Mouse (Mus musculus): ENCODE data around the gene Cdc42se1. TPM values are rescaled to one million over a fixed set of nuclear protein-coding genes. Genes with fewer than 3 reads are reported as not detected.

Gene Cdc42se1
- polyA plus RNA-seq, 2 experiments: 24.9 to 40.9 TPM

DNA sequence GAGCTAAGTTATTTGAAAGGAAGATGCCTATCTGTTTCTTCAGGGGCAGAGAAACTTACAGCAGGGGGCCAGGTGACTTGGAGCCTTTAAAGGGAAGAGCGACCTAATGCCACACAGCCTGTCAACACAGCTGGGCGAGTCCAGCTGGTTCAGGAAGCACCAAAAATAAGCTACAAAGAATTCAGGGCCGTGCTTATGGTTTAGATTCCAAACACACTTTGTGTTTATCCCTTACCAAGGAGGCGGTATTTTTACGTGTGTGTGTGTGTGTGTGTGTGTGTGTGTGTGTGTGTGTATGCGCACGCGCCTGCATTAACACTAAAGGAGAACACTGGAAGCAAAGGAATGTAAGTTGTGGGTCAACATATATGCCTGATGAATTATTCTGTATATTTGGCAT lies 52.2 kb downstream of the Cdc42se1 start:
- DNase-seq (ENCODE audit: low read depth in 3 of 3, low spot score in 3 of 3): no peak
- peaks cover 18 to 36% of the 10 kb centered on the region in 2 experiments for H3K4me1 ChIP-seq (replicated peaks; ENCODE audit: control insufficient read depth in 2 of 2, insufficient read depth in 2 of 2, low read length in 1 of 2)

DNA sequence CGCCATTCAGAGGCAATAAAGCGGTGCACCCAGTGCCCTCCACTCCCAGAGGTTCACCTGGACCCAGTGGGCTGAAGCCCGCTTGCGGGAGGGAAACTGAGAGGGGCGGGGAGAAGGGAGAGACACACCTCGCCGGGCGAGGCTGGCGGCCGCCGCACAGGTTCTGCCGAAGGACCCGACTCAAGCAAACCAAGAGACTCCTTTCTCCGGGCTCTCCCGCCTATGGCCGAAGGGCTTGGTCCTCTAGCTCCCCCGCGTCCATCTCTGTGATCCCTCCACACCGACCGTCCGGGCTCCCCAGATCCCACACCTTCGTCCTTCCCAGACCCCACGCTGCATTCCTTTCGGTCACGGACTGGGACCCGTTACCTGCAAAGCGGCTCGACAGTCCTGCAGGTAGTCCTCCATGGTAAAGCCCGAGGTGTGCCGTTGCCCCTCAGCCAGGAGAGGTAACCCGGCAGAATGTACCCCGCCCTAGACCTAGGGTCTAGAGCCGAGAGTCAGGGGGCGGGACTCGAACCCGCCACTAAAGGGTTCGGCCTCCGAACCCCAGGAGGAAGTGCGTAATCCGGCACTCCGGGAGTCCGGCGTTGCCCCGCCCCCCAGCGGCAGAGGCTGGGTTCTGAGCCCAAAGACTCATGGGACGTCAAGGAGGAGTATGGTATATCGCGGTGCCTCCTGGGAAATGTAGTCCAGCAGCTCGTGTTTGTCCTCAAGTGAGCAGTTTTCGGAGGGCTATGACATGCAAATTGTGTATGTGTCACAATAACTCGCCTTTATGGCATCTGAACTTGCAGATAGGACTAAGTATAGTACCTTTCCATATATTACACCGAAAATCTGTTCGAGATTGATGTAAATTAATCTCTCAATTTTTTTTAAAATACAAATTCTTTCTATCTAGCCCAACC lies 52.9 kb downstream of the Cdc42se1 start, which contains the start of the genes Mindy1 and Prune1:
Gene Mindy1, plus strand, starts transcription at position 130 of the 911 bp plus-strand sequence.
Gene Prune1, minus strand, starts transcription at position 861 of the 911 bp plus-strand sequence.
- no peaks in the 10 kb centered on the region; the same call in 1 of the 2 replicates for H3K36me3 ChIP-seq (replicated peaks; ENCODE audit: control insufficient read depth, insufficient read depth, low read depth)
- ATAC-seq (ENCODE audit: insufficient read depth) (peak; percentile 85), DNase-seq (ENCODE audit: low read depth in 3 of 3, low spot score in 3 of 3) (peak; percentile 97 to 98 (median 98))
- no peaks in the 10 kb centered on the region for H3K9me3 ChIP-seq (ENCODE audit: control insufficient read depth, low read length)
- H3K27ac ChIP-seq: peak within 1 kb of the TSS; percentile 85
- peak within 1 kb of the TSS; percentile 95 for H3K9ac ChIP-seq (replicated peaks)
- H3K27me3 ChIP-seq (ENCODE audit: control insufficient read depth, insufficient read depth, low read length): no peaks in the 10 kb centered on the region
- peak within 1 kb of the TSS; percentile 83 to 88 for H3K4me3 ChIP-seq (ENCODE audit: insufficient read depth in 1 of 2, low read depth in 2 of 2, low read length in 2 of 2)
- TF ChIP-seq CTCF (IDR thresholded peaks at IDR 0.05; ENCODE audit: low read depth): peak; percentile 69
- TF ChIP-seq EP300 (IDR thresholded peaks at IDR 0.05; ENCODE audit: low read depth): no peak
- under 1% methylated on average over 53 of the region's 53 CpGs for WGBS (ENCODE audit: insufficient replicate concordance)
- peaks cover 18 to 37% of the 10 kb centered on the region in 2 experiments for H3K4me1 ChIP-seq (replicated peaks; ENCODE audit: control insufficient read depth in 2 of 2, insufficient read depth in 2 of 2, low read length in 1 of 2)
- H3K4me2 ChIP-seq (ENCODE audit: low read depth): peak within 1 kb of the TSS; percentile 87

More for the DNA sequence above, 52.2 kb downstream of the Cdc42se1 start:
- Histone ChIP-seq H3K27ac (peak overlapping the region; percentile 85), H3K27me3 (ENCODE audit: control insufficient read depth, insufficient read depth, low read length) (no peaks in the 10 kb centered on the region), H3K4me2 (ENCODE audit: low read depth) (peak overlapping the region; percentile 87), H3K4me3 (ENCODE audit: insufficient read depth in 1 of 2, low read depth in 2 of 2, low read length in 2 of 2) (peak overlapping the region; percentile 83 to 88), H3K36me3 (replicated peaks; ENCODE audit: control insufficient read depth, insufficient read depth, low read depth) (no peaks in the 10 kb centered on the region; the same call in 1 of the 2 replicates), H3K9me3 (ENCODE audit: control insufficient read depth, low read length) (no peaks in the 10 kb centered on the region), H3K9ac (replicated peaks) (peak overlapping the region; percentile 95)
- WGBS (ENCODE audit: insufficient replicate concordance): 12% methylated on average over 8 of the region's 8 CpGs
- no peak for ATAC-seq (ENCODE audit: insufficient read depth)
- TF ChIP-seq CTCF (IDR thresholded peaks at IDR 0.05; ENCODE audit: low read depth) (no peak), EP300 (IDR thresholded peaks at IDR 0.05; ENCODE audit: low read depth) (no peak)

DNA sequence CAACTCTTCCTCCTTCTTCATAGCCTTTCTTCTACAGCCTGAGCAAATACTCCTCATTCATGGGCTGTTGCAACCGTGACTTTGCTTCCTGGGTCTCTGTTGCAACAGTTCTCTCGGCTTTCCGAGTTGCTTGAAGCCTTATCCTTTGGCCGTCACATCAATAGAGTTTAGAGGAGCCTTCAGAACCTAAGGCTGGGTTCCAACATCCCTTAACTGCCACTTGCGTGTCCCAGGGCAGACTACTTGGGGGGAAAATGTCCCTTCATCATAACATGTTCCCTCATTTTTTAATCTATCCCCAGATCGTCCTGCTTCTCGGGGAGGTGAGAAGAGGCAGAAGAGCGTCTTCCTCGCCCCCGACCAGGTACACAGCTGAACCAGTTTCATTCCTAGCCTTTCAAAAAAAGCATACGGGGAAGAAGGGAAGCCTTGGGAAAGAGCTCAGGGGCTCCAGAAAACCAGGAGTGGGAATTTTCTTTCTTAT lies 53.9 kb downstream of the Cdc42se1 start:
- peak overlapping the region; percentile 95 for H3K9ac ChIP-seq (replicated peaks)
- no peaks in the 10 kb centered on the region; the same call in 1 of the 2 replicates for H3K36me3 ChIP-seq (replicated peaks; ENCODE audit: control insufficient read depth, insufficient read depth, low read depth)
- WGBS (ENCODE audit: insufficient replicate concordance): 1% methylated on average over 11 of the region's 11 CpGs
- H3K27ac ChIP-seq: peak overlapping the region; percentile 82
- DNase-seq (ENCODE audit: low read depth in 3 of 3, low spot score in 3 of 3): peak; percentile 49 to 61 (median 53)
- no peaks in the 10 kb centered on the region for H3K27me3 ChIP-seq (ENCODE audit: control insufficient read depth, insufficient read depth, low read length)
- TF ChIP-seq EP300 (IDR thresholded peaks at IDR 0.05; ENCODE audit: low read depth) (no peak), CTCF (IDR thresholded peaks at IDR 0.05; ENCODE audit: low read depth) (no peak)
- peak overlapping the region; percentile 75 to 88 for H3K4me3 ChIP-seq (ENCODE audit: insufficient read depth in 1 of 2, low read depth in 2 of 2, low read length in 2 of 2)
- peak; percentile 19; the same call in 1 of the 2 replicates for ATAC-seq (ENCODE audit: insufficient read depth)
- H3K4me1 ChIP-seq (replicated peaks; ENCODE audit: control insufficient read depth in 2 of 2, insufficient read depth in 2 of 2, low read length in 1 of 2): peaks cover 13 to 30% of the 10 kb centered on the region in 2 experiments
- peak overlapping the region; percentile 87 for H3K4me2 ChIP-seq (ENCODE audit: low read depth)
- no peaks in the 10 kb centered on the region for H3K9me3 ChIP-seq (ENCODE audit: control insufficient read depth, low read length)

DNA sequence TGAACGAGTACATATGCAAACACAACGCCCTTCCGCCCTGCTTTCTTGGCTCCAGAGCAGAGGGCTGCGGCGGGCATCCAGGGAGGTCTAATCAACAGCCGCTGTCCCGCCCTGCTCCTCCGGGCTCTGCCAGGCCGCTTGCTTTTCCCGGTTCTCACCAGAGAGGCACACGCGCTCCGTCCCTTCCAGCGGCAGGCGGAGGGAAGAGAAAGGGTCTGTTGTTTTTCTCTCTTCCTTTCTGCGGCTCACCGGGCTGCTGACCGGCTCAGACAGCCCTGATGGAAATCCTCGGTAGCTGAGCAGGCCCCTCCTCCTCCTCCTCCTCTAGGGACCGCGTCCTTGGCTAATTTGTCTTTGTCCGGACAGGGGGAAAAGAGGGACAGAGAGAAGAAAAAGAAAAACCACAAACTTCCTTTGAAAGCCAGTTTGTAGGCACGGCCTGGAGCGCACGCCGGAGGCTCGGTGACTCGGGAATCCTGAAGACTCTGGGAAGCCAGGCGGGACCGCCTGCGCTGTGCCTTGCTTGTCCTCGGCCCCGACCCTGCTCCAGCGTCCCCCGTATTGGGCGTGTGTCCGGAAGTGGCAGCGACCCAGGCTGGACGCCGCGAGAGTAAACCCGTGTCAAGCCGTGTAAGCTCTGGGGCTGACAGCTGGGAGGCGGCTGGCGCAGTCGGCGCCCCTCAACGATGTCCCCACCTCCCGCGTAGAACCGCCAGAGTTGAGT lies 54.5 kb downstream of the Cdc42se1 start:
- Histone ChIP-seq H3K36me3 (replicated peaks; ENCODE audit: control insufficient read depth, insufficient read depth, low read depth) (no peaks in the 10 kb centered on the region; the same call in 1 of the 2 replicates), H3K27me3 (ENCODE audit: control insufficient read depth, insufficient read depth, low read length) (no peaks in the 10 kb centered on the region), H3K9ac (replicated peaks) (peak overlapping the region; percentile 95), H3K9me3 (ENCODE audit: control insufficient read depth, low read length) (no peaks in the 10 kb centered on the region), H3K4me1 (replicated peaks; ENCODE audit: control insufficient read depth in 2 of 2, insufficient read depth in 2 of 2, low read length in 1 of 2) (peaks cover 13 to 28% of the 10 kb centered on the region in 2 experiments), H3K4me2 (ENCODE audit: low read depth) (peak overlapping the region; percentile 87), H3K4me3 (ENCODE audit: insufficient read depth in 1 of 2, low read depth in 2 of 2, low read length in 2 of 2) (peak overlapping the region; percentile 75 to 88), H3K27ac (peak overlapping the region; percentile 82)
- DNase-seq (ENCODE audit: low read depth in 3 of 3, low spot score in 3 of 3) (peak; percentile 64 to 72 (median 65)), ATAC-seq (ENCODE audit: insufficient read depth) (peak; percentile 72)
- TF ChIP-seq EP300 (IDR thresholded peaks at IDR 0.05; ENCODE audit: low read depth) (0 out of 2 replicates have a peak, but pooled peaks have one; percentile 9), CTCF (IDR thresholded peaks at IDR 0.05; ENCODE audit: low read depth) (peak; percentile 65)
- 0% methylated on average over 51 of the region's 51 CpGs for WGBS (ENCODE audit: insufficient replicate concordance)

All from liver, embryonic 14.5 days (tissue).